Mouse (Mus musculus): ENCODE results near the gene March10. TPM values are rescaled to one million over a fixed set of nuclear protein-coding genes. Genes with fewer than 3 reads are reported as not detected.

March10 gene
- polyA plus RNA-seq, 1 experiment = 471 TPM

GRCm38 (mm10) chr11:105414009-105414408, 42.5 kb downstream of the March10 start:
- H3K27ac ChIP-seq (ENCODE audit: control insufficient read depth, insufficient read depth, low read depth, low read length) = no peak overlapping the region
- H3K36me3 ChIP-seq (ENCODE audit: control insufficient read depth, insufficient read depth, low read length) = no peaks in the 10 kb centered on the region
- H3K4me3 ChIP-seq (ENCODE audit: control insufficient read depth, low read depth, low read length) = no peak overlapping the region
- no peaks in the 10 kb centered on the region for H3K4me1 ChIP-seq (ENCODE audit: control insufficient read depth, insufficient read depth, low read length)
- TF ChIP-seq POLR2A (IDR thresholded peaks at IDR 0.05; ENCODE audit: control insufficient read depth, low read depth, low read length) (no peak), CTCF (IDR thresholded peaks at IDR 0.05; ENCODE audit: control insufficient read depth, insufficient read depth, insufficient replicate concordance, low read depth, low read length) (no peak)
- no peaks in the 10 kb centered on the region for H3K27me3 ChIP-seq (ENCODE audit: control insufficient read depth, insufficient read depth, low read length)

GRCm38 (mm10) chr11:105409408-105409807, 47.1 kb downstream of the March10 start:
- H3K27ac ChIP-seq (ENCODE audit: control insufficient read depth, insufficient read depth, low read depth, low read length) = no peak overlapping the region
- no peaks in the 10 kb centered on the region for H3K4me1 ChIP-seq (ENCODE audit: control insufficient read depth, insufficient read depth, low read length)
- H3K4me3 ChIP-seq (ENCODE audit: control insufficient read depth, low read depth, low read length) = no peak overlapping the region
- no peak for TF ChIP-seq CTCF (IDR thresholded peaks at IDR 0.05; ENCODE audit: control insufficient read depth, insufficient read depth, insufficient replicate concordance, low read depth, low read length)
- no peak for TF ChIP-seq POLR2A (IDR thresholded peaks at IDR 0.05; ENCODE audit: control insufficient read depth, low read depth, low read length)
- H3K27me3 ChIP-seq (ENCODE audit: control insufficient read depth, insufficient read depth, low read length) = no peaks in the 10 kb centered on the region
- no peaks in the 10 kb centered on the region for H3K36me3 ChIP-seq (ENCODE audit: control insufficient read depth, insufficient read depth, low read length)

GRCm38 (mm10) chr11:105407846-105408441, 48.6 kb downstream of the March10 start:
- Histone ChIP-seq H3K27me3 (ENCODE audit: control insufficient read depth, insufficient read depth, low read length) (no peaks in the 10 kb centered on the region), H3K4me3 (ENCODE audit: control insufficient read depth, low read depth, low read length) (no peak overlapping the region), H3K36me3 (ENCODE audit: control insufficient read depth, insufficient read depth, low read length) (no peaks in the 10 kb centered on the region), H3K4me1 (ENCODE audit: control insufficient read depth, insufficient read depth, low read length) (no peaks in the 10 kb centered on the region), H3K27ac (ENCODE audit: control insufficient read depth, insufficient read depth, low read depth, low read length) (no peak overlapping the region)
- TF ChIP-seq CTCF (IDR thresholded peaks at IDR 0.05; ENCODE audit: control insufficient read depth, insufficient read depth, insufficient replicate concordance, low read depth, low read length) (no peak), POLR2A (IDR thresholded peaks at IDR 0.05; ENCODE audit: control insufficient read depth, low read depth, low read length) (no peak)

DNA sequence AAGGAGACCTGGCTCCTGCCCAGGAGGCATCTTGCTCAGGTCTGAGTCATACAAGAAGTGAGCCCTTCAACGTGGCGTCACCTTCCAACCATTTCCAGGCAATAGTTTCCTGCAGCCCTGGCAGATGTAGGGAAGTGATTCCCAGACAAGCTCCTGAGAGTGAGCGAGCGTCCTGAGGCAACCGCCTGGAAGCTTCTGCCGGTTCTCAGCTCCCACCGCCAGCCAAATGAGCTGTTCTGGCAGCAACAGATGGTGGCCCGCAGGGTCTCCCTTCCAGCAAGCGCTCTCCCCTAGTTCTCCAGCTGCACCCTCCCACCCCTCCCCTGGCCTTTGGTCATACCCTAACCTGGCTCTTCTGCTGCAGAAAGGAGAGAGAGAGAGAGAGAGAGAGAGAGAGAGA, 54.2 kb downstream of the March10 start:
- no peak overlapping the region for H3K27ac ChIP-seq (ENCODE audit: control insufficient read depth, insufficient read depth, low read depth, low read length)
- H3K4me1 ChIP-seq (ENCODE audit: control insufficient read depth, insufficient read depth, low read length) = no peaks in the 10 kb centered on the region
- H3K36me3 ChIP-seq (ENCODE audit: control insufficient read depth, insufficient read depth, low read length) = no peaks in the 10 kb centered on the region
- no peak for TF ChIP-seq POLR2A (IDR thresholded peaks at IDR 0.05; ENCODE audit: control insufficient read depth, low read depth, low read length)
- TF ChIP-seq CTCF (IDR thresholded peaks at IDR 0.05; ENCODE audit: control insufficient read depth, insufficient read depth, insufficient replicate concordance, low read depth, low read length) = no peak
- no peak overlapping the region for H3K4me3 ChIP-seq (ENCODE audit: control insufficient read depth, low read depth, low read length)
- H3K27me3 ChIP-seq (ENCODE audit: control insufficient read depth, insufficient read depth, low read length) = no peaks in the 10 kb centered on the region

DNA sequence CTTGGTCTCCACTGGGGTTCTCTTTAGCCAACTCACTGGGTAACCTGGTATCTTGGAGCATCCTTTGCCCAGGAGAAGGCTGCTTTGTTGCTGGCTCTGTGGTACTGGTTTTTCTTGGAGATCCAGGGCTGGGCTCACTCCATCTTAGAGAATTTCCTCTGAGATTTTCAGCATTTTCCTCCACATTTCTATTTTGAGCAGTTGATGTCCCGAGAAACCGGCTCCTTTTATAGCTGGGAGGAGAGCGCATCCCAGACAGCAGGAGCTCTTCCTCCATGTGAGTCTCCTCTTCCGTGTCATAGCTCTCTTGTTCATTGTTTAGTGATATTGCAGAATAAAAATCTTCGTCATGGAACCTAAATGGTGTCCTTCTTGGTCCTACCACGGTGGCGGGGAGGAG, 66.2 kb downstream of the March10 start:
- no peak for TF ChIP-seq POLR2A (IDR thresholded peaks at IDR 0.05; ENCODE audit: control insufficient read depth, low read depth, low read length)
- TF ChIP-seq CTCF (IDR thresholded peaks at IDR 0.05; ENCODE audit: control insufficient read depth, insufficient read depth, insufficient replicate concordance, low read depth, low read length) = no peak
- H3K4me3 ChIP-seq (ENCODE audit: control insufficient read depth, low read depth, low read length) = no peak overlapping the region
- no peaks in the 10 kb centered on the region for H3K36me3 ChIP-seq (ENCODE audit: control insufficient read depth, insufficient read depth, low read length)
- H3K27me3 ChIP-seq (ENCODE audit: control insufficient read depth, insufficient read depth, low read length) = no peaks in the 10 kb centered on the region
- peaks cover 5% of the 10 kb centered on the region for H3K4me1 ChIP-seq (ENCODE audit: control insufficient read depth, insufficient read depth, low read length)
- H3K27ac ChIP-seq (ENCODE audit: control insufficient read depth, insufficient read depth, low read depth, low read length) = no peak overlapping the region

- no peak overlapping the region for H3K27ac ChIP-seq (ENCODE audit: control insufficient read depth, insufficient read depth, low read depth, low read length)
- no peaks in the 10 kb centered on the region for H3K27me3 ChIP-seq (ENCODE audit: control insufficient read depth, insufficient read depth, low read length)
- H3K4me1 ChIP-seq (ENCODE audit: control insufficient read depth, insufficient read depth, low read length) = peaks cover 5% of the 10 kb centered on the region
- H3K36me3 ChIP-seq (ENCODE audit: control insufficient read depth, insufficient read depth, low read length) = peaks cover 2% of the 10 kb centered on the region; the same call in 1 of the 2 replicates
- no peak for TF ChIP-seq CTCF (IDR thresholded peaks at IDR 0.05; ENCODE audit: control insufficient read depth, insufficient read depth, insufficient replicate concordance, low read depth, low read length)
- TF ChIP-seq POLR2A (IDR thresholded peaks at IDR 0.05; ENCODE audit: control insufficient read depth, low read depth, low read length) = no peak
- H3K4me3 ChIP-seq (ENCODE audit: control insufficient read depth, low read depth, low read length) = no peak overlapping the region
These were observed 67.9 kb downstream of the March10 start for GRCm38 (mm10) chr11:105388636-105389035.

- no peak overlapping the region for H3K4me3 ChIP-seq (ENCODE audit: control insufficient read depth, low read depth, low read length)
- H3K27me3 ChIP-seq (ENCODE audit: control insufficient read depth, insufficient read depth, low read length) = no peaks in the 10 kb centered on the region
- peaks cover 2% of the 10 kb centered on the region; the same call in 1 of the 2 replicates for H3K36me3 ChIP-seq (ENCODE audit: control insufficient read depth, insufficient read depth, low read length)
These were observed 71.3 kb downstream of the March10 start for GRCm38 (mm10) chr11:105385266-105385665.

More at GRCm38 (mm10) chr11:105385266-105385665, 71.3 kb downstream of the March10 start:
- Histone ChIP-seq H3K4me1 (ENCODE audit: control insufficient read depth, insufficient read depth, low read length) (peaks cover 5% of the 10 kb centered on the region), H3K27ac (ENCODE audit: control insufficient read depth, insufficient read depth, low read depth, low read length) (no peak overlapping the region)
- no peak for TF ChIP-seq CTCF (IDR thresholded peaks at IDR 0.05; ENCODE audit: control insufficient read depth, insufficient read depth, insufficient replicate concordance, low read depth, low read length)
- no peak for TF ChIP-seq POLR2A (IDR thresholded peaks at IDR 0.05; ENCODE audit: control insufficient read depth, low read depth, low read length)

Measured in testis, adult 2 months (tissue).